Mouse (Mus musculus) myocyte (in vitro differentiated cells): ENCODE results near the gene Nol4l. TPM values are rescaled to one million over a fixed set of nuclear protein-coding genes. Genes with fewer than 3 reads are reported as not detected.

ENCODE experiments used
- H3K27me3 ChIP-seq: one replicate; pipeline ENCODE4 v1.6.1; 2011; ENCODE audit not compliant: control insufficient read depth, insufficient read depth, insufficient read length
- H3K36me3 ChIP-seq: one replicate; pipeline ENCODE4 v1.6.1; 2011; ENCODE audit not compliant: control insufficient read depth, insufficient read depth
- H3K4me2 ChIP-seq: one replicate; pipeline ENCODE4 v1.6.1; 2011; ENCODE audit warnings: low read depth, control low read depth
- H3K4me3 ChIP-seq: one replicate; pipeline ENCODE4 v1.5.1; 2011; ENCODE audit warnings: mild to moderate bottlenecking, control low read depth, moderate library complexity
- H3K79me2 ChIP-seq: one replicate; pipeline ENCODE4 v1.6.1; 2011; ENCODE audit not compliant: control insufficient read depth, insufficient read depth
- H3ac ChIP-seq: one replicate; pipeline ENCODE4 v1.6.1; 2011; ENCODE audit not compliant: control insufficient read depth, insufficient read length
- CEBPB ChIP-seq: IDR thresholded peaks from 2 replicates; pipeline ENCODE4 v1.6.1; 2011; ENCODE audit warnings: mild to moderate bottlenecking, moderate library complexity; ENCODE audit not compliant: poor library complexity, insufficient read depth, severe bottlenecking
- E2F4 ChIP-seq: IDR thresholded peaks from one replicate; pipeline ENCODE4 v1.6.1; 2011; ENCODE audit warnings: mild to moderate bottlenecking, control low read depth, moderate library complexity; ENCODE audit not compliant: insufficient read depth
- MAX ChIP-seq: IDR thresholded peaks from one replicate; pipeline ENCODE4 v1.6.1; 2011; ENCODE audit warnings: low read depth, mild to moderate bottlenecking, control low read depth
- MYOD1 ChIP-seq, 3 experiments: IDR thresholded peaks; one replicate each; pipeline ENCODE4 v1.6.1; 2011; ENCODE audit warnings: control low read depth in 2 of 3, low read depth in 2 of 3, mild to moderate bottlenecking in 2 of 3, moderate library complexity in 1 of 3; ENCODE audit not compliant: insufficient read length in 2 of 3, control insufficient read depth in 1 of 3
- MYOG ChIP-seq, 3 experiments: IDR thresholded peaks; one replicate each; pipeline ENCODE4 v1.6.1; 2011; ENCODE audit warnings: control low read depth in 2 of 3, low read depth in 2 of 3, mild to moderate bottlenecking in 2 of 3; ENCODE audit not compliant: insufficient read length in 2 of 3, control insufficient read depth in 1 of 3, insufficient read depth in 1 of 3
- POLR2A ChIP-seq: IDR thresholded peaks from one replicate; pipeline ENCODE4 v1.6.1; 2011; ENCODE audit warnings: low read depth, mild to moderate bottlenecking, control low read depth, moderate library complexity; ENCODE audit not compliant: insufficient read length
- POLR2AphosphoS2 ChIP-seq: IDR thresholded peaks from one replicate; pipeline ENCODE4 v1.6.1; 2011; ENCODE audit warnings: low read depth, control low read depth; ENCODE audit not compliant: insufficient read length
- REST ChIP-seq: IDR thresholded peaks from one replicate; pipeline ENCODE4 v1.6.1; 2011; ENCODE audit warnings: mild to moderate bottlenecking, control low read depth, moderate library complexity; ENCODE audit not compliant: insufficient read depth, insufficient read length
- SRF ChIP-seq: IDR thresholded peaks from one replicate; pipeline ENCODE4 v1.6.1; 2011; ENCODE audit warnings: low read depth; ENCODE audit not compliant: control insufficient read depth, insufficient read length
- TCF12 ChIP-seq: IDR thresholded peaks from one replicate; pipeline ENCODE4 v1.6.1; 2011; ENCODE audit warnings: mild to moderate bottlenecking, control low read depth; ENCODE audit not compliant: poor library complexity, insufficient read depth, severe bottlenecking
- TCF3 ChIP-seq: IDR thresholded peaks from one replicate; pipeline ENCODE4 v1.6.1; 2011; ENCODE audit warnings: low read depth, control low read depth; ENCODE audit not compliant: insufficient read length
- USF1 ChIP-seq: IDR thresholded peaks from one replicate; pipeline ENCODE4 v1.6.1; 2011; ENCODE audit warnings: low read depth, mild to moderate bottlenecking, control low read depth, moderate library complexity
- polyA plus RNA-seq: library from polyadenylated mRNA; unstranded; fragments of >200 nt; fragmentation: generic; extraction: Trizol; gene quantifications from one replicate; pipeline ENCODE4 v1.2.1, GENCODE M21; 2012; ENCODE audit warnings: missing spikeins

The Nol4l gene
- polyA plus RNA-seq, 1 experiment = 0.44 TPM

DNA sequence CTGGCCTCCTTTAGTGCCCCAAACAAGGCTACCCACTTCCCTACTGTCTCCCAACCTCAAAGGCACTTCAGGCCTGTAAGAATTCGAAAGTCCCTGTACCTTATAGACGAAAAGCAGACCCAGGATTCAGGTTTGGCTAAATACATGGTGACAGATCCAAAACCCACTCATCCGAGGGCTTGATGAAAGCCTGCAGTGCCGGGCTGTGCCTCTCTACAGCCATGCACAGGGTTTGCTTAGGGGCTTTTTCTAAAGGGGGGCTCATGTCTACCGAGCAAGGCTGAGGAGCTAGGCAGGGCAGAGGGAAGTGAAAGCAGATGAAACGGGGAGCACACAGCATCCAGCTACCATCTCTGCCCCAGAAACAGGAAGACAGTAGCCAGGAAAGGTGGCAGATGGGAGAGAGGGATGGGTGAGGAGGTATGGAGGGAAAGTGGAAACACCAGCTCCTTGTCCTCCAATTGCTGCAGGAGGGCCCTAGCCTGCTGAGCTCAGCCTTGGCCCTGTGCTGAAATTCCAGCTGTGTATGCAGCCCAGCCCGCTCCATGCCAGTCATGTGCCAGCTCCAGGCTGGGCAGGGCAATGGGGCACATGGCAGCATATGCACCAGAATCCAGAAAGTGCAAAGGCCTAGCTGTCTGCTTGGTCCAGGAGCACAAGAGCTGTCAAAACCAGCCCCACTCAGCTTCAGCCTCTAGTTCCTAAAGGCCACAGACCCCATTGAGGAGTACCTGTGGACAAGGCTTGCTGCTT, 48.5 kb downstream of the Nol4l start:
- TF ChIP-seq TCF3 = no peak
- no peak for TF ChIP-seq MYOD1 (IDR thresholded peaks at IDR 0.05; ENCODE audit: control insufficient read depth in 1 of 3, insufficient read length in 2 of 3, low read depth in 2 of 3)
- no peak for TF ChIP-seq TCF12
- TF ChIP-seq POLR2AphosphoS2 = no peak
- TF ChIP-seq USF1 = no peak
- TF ChIP-seq SRF = no peak
- TF ChIP-seq MYOG (IDR thresholded peaks at IDR 0.05; ENCODE audit: control insufficient read depth in 1 of 3, insufficient read depth in 1 of 3, insufficient read length in 2 of 3, low read depth in 2 of 3) = no peak
- no peak for TF ChIP-seq POLR2A
- Histone ChIP-seq H3K4me3 (no peak overlapping the region), H3K27me3 (peaks cover 38% of the 10 kb centered on the region), H3K4me2 (no peak overlapping the region), H3K79me2 (no peaks in the 10 kb centered on the region), H3ac (no peak overlapping the region), H3K36me3 (no peaks in the 10 kb centered on the region)

DNA sequence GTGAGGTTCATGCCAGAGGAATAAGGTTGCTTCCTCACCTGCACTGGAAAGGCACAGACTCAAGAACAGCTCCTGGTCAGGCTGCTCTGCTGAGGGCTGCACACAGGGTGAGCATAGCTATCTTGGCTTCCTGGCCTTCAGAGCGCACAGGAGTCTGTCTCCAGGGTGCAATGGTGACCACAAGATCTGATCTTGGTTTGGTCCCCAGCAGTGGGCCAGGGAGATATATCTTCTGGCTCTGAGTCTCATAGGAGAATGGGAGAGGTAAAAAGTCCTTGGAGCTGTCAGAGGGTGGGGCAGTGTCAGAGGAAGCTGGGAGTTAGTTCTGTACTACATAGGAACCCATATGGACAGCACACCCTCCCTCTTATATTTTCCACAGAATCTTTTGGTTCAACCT, 50.3 kb downstream of the Nol4l start:
- TF ChIP-seq E2F4 = no peak
- no peak for TF ChIP-seq USF1
- no peak for TF ChIP-seq TCF12
- TF ChIP-seq MAX = no peak
- no peak for TF ChIP-seq POLR2A
- TF ChIP-seq TCF3 = no peak
- no peak for TF ChIP-seq SRF
- TF ChIP-seq POLR2AphosphoS2 = no peak
- TF ChIP-seq REST = no peak
- Histone ChIP-seq H3K79me2 (no peaks in the 10 kb centered on the region), H3K4me2 (no peak overlapping the region), H3K36me3 (no peaks in the 10 kb centered on the region), H3K4me3 (no peak overlapping the region), H3ac (no peak overlapping the region), H3K27me3 (peaks cover 29% of the 10 kb centered on the region)

GRCm38 (mm10) chr2:153478583-153478982, 51.2 kb downstream of the Nol4l start:
- no peak for TF ChIP-seq TCF12
- TF ChIP-seq TCF3 = no peak
- TF ChIP-seq POLR2A = no peak
- TF ChIP-seq MYOD1 (IDR thresholded peaks at IDR 0.05; ENCODE audit: control insufficient read depth in 1 of 3, insufficient read length in 2 of 3, low read depth in 2 of 3) = no peak
- TF ChIP-seq POLR2AphosphoS2 = no peak
- no peak for TF ChIP-seq MAX
- no peak for TF ChIP-seq SRF
- Histone ChIP-seq H3K4me2 (no peak overlapping the region), H3K4me3 (no peak overlapping the region), H3K27me3 (peaks cover 23% of the 10 kb centered on the region), H3ac (no peak overlapping the region), H3K36me3 (no peaks in the 10 kb centered on the region), H3K79me2 (no peaks in the 10 kb centered on the region)

DNA sequence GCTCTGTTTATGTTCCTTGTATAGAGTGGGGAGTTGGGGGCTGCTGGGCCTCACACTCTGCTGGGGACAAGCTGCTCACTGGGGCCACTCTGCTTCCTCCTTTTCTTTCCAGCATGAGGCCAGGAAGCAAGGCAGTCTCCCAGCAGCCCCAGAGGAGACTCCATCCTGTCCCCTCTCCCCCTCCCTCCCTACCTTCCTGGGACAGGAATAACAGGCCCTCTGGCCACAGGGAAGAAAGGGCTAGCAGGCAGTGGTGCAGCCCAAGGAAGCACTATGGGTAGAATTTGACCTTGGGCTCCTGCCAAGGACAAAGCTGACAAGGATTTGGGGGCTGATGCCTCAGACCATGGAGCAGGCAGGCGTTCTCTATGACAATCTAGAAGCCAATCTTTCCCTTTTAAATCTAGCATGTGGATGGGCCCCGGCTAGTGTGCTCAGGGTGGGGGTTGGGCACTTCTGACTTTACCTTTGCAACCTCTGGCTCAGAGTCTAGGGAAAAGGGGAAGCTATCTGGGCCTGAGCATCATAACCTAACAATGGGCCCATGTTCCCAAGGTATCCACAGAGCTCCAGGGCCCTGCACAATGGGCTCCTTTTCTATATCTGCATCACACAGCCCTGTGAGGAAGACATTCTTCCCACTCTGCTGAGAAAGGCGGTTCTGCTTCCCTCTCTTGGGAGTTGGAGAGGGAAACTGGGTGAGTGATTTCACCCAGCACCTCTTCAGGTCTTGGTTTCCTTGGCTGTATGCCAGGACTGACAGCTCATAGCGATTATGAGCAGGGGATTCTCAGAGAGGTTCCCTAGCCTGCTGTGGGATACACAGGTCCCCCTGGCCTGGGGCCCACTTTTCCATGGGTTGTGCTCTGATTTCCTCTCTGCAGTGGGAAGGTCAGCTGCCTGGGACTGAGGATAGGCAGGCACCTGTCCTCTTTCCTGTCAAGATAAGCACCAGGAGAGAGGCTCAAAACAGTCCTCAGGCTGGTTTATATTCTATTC, 54.4 kb downstream of the Nol4l start:
- Histone ChIP-seq H3K36me3 (no peaks in the 10 kb centered on the region), H3K79me2 (no peaks in the 10 kb centered on the region), H3ac (no peak overlapping the region), H3K4me3 (no peak overlapping the region), H3K27me3 (peaks cover 10% of the 10 kb centered on the region), H3K4me2 (no peak overlapping the region)
- TF ChIP-seq SRF (no peak), USF1 (no peak), POLR2AphosphoS2 (no peak), MYOD1 (IDR thresholded peaks at IDR 0.05; ENCODE audit: control insufficient read depth in 1 of 3, insufficient read length in 2 of 3, low read depth in 2 of 3) (no peak), MAX (no peak), REST (no peak), POLR2A (no peak), CEBPB (no peak), MYOG (IDR thresholded peaks at IDR 0.05; ENCODE audit: control insufficient read depth in 1 of 3, insufficient read depth in 1 of 3, insufficient read length in 2 of 3, low read depth in 2 of 3) (no peak), E2F4 (no peak), TCF12 (no peak), TCF3 (no peak)
